Mouse (Mus musculus): ENCODE results near the gene Gm49776.

DNA sequence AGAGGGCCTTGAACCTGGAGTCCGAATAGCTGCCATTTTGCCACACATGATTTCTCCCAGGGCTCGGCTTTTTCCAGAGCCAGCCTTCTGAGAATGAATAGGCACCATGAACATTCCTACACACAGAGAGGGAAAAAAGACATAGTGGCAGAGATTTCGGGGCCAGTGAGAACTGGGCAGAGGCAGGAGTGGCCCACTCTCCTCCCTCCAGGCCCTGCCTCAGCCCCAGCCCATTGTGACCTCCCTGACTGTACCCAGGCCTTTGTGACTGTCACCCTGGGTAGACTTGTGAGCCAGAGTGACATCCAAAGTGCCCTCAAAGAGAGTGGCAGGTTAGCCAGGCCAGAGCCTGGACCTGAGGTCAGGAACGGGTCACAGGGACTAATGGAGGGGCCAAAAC is 40.5 kb downstream of the Gm49776 start, which contains the start of gene Ccdc188:
- no peak for TF ChIP-seq CTCF (IDR thresholded peaks at IDR 0.05; ENCODE audit: borderline replicate concordance, insufficient read depth, low read length)
- no peak for TF ChIP-seq POLR2A (IDR thresholded peaks at IDR 0.05; ENCODE audit: low read depth, low read length)

Measured in embryonic fibroblast, embryonic 13.5 days (primary cell).